Mouse (Mus musculus) urinary bladder, adult 2 months (tissue): ENCODE data around the gene Fars2. TPM values are rescaled to one million over a fixed set of nuclear protein-coding genes. Genes with fewer than 3 reads are reported as not detected.
"Not testable (repeated sequence)": the region's sequence is repeated elsewhere in the genome, so short reads cannot be mapped to it uniquely, and the experiment has no call there.

ENCODE experiments used
- DNase-seq: peaks from one replicate; pipeline ENCODE4 v3.0.0; 2022; ENCODE audit warnings: low spot score
- polyA plus RNA-seq: library from polyadenylated mRNA; depleted of rRNA; stranded (reverse); fragments of >200 nt; gene quantifications from 2 replicates; pipeline ENCODE4 v1.2.3, GENCODE M21; 2012

The Fars2 gene
- polyA plus RNA-seq, 1 experiment = 34.8 TPM

DNA sequence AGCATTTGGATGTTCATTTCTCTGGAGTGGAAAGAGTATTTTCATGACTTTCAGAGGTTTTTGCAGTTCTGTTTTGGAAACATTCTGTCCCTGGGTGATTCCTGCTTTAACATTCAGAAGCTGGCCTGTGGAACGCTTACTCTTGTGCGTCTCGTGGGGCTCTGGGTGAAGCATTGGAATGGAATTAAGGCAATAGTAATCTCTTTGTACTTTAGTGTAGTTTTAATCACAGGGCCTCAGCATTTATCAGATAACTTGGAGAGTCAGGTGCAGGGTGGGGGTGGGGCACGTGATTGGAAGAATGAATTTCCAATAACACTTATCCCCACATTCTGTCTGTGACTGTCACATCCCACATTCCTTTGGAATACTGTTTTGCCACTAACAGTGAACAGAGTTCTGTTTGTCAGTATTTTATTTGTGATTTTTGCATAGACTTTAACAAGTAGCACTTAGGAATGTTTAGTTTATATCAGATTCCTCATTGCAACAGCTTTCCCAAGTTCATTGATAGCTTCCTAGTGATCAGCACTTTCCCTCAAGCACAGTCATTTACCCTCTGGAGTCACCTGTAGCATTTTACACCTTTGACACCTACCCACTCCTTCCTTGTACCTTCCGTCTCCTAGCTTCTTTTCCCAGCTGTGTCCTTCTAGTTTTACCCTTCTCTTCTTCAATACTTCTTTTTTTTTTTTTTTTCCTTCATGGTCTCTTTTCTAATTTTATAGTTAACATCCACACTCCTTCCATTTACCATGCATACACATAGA is 23.2 kb downstream of the Fars2 start:
- no peak for DNase-seq

DNA sequence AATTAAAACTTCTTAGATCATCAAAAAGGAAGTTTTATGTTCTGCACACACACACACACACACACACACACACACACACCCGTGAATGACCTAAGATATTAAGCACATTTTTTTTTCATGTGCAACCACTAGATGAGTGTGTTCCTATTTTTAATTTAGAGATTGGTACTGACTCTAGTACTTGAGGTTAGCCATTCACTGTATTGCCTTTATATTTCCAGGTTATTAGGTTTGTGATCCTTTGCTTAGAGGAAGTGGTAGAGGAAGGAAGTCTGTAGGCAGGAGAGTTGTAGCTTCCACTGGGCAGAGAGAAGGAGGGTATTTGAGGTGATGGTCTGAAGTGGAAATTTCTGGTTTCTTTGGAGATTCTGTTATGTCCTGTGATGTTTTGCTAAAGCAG is 28.4 kb downstream of the Fars2 start:
- DNase-seq = no peak

DNA sequence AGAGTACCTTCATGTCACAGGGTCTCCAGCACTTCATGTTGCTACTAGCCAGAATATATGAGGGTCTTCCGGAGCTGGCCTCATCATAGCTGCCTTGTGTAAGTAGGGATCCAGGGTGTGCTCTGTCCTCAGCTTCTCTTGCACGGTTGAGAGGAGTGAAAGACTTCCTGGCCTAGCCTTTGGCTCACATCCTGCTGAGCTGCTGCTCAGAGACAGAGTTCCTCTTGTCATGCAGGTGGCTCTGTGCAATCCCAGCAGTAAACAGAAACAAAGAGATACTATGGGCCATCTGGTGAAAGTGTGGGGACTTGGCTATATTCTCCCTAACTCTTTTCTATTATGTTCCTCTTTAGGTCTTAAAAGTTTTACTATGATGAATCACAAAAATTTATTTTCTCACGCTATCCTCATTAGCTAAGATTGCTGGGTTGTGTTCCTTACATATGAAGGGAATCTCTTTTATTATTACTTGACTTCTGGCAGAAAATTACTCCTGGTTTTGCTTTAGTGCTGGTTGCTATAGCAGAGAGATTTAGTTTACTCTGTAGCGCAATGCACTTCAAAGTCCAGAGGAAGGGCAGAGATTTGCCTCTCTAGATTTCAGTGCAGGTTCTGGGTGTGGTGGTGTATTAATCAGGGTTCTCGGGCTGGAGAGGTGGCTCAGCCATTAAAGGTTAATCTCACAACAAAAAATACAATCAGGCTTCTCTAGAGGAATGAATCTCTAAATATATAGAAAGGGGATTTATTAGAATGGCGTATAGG is 32.1 kb downstream of the Fars2 start:
- no peak for DNase-seq

DNA sequence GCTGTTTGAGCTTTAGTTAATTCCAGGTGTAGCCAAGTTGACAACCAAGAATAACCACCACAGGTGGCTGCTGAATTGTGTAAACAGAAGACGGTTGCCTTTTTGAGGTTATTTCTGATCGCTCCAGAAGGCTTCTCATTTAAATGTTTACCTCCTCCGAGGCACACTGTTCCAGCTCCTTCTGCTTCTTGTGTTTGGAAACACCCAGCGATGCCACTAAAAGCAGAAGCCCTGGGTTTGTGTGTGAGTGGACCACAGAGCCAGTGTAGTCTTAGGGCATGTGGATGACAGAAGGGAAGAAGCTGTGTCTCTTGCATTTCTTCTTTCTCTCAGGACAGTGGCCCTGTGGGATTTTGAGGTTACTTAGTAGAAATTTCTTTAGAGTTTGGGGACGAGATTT is 33.1 kb downstream of the Fars2 start:
- no peak for DNase-seq

DNA sequence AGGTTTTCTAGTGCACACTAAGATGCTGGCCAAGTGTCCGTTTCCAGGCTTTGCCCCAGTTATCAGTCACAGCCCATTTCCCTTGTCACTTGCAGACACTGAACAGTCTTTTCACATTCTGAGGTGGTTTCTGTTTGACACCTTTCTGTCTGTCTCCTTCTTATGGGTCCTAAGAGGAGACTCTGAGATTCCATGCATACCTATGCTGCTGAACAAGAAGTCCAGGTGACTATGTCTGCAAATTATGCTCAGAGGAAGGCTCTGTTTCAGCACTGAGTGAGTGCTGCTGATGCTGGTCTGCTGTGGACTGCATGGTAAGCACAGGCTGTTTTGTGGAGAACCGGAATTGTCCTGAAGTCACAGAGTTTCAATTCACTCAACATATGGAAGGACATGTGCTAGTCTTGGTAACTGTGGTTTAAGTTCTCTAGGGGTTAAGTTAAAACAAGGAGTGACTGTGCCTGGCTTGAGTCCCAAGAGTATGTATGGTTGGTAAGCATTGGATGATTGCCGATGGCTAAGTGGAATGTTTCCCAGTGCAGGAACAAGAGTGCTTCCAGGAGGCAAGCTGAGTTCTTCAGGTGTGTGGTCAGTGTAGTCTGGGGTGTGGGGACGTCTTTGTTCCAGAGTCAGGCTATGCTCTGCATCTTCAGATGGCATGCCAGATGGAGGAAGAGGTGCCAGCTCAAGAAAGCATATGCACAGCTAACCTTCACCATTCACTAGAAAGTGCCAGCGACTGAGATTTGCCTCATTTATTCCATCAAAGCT is 35.7 kb downstream of the Fars2 start:
- DNase-seq = no peak

DNA sequence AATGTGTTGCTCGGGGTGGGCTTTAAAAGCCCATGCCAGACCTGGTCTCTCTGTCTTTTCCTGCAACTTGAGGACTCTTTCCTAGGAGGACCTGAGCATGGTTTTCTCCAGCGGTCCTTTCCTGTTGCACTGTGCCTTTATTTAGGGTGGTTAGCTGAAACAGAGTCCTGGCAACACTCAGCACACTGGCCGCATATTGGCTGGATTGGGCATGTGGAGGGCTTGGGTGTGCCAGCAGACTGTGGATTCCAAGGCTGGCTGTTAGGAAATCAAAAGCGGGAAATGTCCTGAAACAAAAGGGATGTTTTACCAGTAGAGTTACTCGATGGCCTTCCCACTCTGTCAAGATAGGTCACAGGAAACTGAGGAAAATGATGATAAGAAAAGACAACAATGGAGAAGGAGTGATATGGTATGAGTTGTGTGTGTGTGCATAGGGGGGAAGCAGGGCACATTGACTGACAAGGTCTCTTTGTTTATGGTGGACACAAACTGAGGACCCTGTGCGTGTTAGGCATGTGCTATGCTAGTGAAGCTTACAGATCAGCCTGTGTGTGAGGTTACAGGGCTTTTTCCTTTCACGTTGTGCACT is 39.2 kb downstream of the Fars2 start:
- DNase-seq = no peak

DNA sequence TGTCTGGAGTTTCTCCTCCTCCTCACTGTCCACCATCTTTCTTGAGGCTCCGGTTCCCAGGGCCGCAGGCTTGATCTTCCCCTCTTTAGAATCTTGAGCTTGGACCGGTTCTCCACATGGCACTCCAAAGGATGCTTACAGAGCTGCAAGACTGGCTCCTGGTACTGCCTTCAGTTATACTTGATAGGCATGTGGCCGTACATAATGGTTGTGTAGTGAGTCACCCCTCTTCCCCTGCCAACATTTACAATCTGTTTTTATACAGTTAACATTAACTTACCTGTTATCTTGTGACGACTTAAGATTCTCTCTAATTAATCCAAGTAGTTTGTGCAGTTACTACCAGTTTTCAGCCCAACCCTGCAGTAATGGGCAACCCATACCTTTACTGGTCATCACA is 46.2 kb downstream of the Fars2 start:
- no peak for DNase-seq

DNA sequence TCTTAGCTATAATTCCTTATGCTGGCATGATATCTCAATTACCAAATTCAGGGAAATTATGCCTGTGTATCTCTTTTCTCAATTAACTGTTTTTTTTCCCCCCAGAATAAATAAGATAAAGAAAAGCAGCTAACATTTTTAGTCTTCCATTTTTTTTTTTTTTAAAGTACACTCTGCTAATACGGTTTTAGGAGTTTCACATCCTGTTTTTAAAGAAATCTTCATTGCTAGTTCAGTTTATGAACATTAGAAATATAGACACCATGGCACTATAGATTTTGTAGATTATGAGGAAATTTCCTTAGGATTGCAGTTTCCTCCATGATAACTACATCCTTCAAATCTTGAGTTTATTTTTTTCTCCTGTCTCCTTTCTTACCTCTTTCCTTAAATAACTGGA is 46.7 kb downstream of the Fars2 start:
- no peak for DNase-seq

DNA sequence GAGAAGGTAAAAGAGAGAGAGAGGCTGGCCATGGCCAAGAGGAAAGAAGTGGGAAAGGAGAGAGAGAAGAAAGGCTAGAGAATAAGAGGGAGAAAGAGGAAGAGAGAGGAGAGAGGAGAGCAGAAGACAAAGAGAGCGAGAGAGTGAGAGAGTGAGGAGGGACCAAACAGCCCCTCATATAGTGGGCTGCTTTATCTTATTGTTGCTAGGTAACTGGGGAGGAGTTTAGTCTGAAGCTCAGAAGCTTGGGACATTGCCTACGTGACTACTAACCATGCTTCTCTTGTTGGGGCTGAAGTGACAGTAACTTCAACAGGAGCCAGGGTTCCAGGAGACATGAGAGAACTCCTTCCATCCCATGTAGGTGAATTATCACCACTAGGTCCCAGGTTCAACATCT is 55.8 kb downstream of the Fars2 start:
- not testable (repeated sequence) for DNase-seq

DNA sequence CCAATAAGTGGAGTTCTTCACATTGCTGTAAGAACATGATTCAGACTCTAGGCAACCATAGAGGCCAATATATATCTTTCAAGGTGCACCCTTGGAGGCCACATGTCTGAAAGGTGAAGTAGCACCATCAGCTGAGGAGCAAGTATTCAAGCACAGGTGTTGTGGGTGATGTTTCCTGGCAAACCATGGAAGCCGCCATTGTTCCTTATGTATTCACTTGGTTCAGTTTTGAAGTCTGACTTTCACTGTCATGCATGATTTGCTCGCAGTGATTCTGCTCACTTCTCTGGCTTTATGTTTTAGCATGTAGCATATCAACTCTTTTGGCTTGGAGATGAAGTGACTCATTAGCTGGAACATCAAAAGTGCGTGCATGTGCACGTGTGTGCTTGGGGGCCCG is 56.9 kb downstream of the Fars2 start:
- DNase-seq = no peak

DNA sequence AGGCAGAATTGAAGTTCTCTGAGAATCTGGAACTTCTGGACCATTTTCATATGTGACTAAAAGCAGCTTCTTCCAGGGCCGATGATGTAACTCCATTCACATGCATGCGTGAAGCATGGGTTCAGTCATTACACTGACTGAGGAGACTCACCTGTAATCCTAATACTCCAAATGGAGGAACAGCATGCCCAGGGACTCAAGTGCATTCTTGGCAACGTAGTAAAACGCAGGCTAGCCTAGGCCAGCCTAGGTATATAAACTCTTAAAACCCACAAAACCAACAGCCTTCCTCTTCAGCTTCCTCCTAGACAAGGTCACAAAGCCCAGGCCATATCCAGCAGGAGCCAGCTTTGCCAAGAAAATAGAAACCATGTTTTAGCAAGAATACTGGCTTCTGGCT is 57.6 kb downstream of the Fars2 start:
- DNase-seq = no peak

DNA sequence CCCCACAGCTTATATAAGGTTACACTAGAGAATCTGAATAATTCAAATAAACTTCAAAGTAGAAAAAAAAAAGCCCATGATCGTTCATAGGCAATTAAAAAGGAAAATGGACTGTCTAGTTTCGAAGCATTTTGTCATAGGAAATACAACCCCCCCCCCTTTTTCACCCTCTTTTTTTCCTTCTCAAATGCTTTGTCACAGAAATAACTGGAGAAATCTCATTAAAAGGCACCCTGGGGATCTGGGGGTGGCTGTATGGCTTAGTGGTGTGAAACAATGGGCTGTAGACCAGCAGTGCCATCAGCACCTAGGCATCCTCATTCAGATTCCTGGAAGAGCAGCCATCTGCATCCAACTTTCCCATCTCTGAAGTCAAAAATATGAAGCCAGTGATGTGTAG is 64.0 kb downstream of the Fars2 start:
- DNase-seq = no peak

DNA sequence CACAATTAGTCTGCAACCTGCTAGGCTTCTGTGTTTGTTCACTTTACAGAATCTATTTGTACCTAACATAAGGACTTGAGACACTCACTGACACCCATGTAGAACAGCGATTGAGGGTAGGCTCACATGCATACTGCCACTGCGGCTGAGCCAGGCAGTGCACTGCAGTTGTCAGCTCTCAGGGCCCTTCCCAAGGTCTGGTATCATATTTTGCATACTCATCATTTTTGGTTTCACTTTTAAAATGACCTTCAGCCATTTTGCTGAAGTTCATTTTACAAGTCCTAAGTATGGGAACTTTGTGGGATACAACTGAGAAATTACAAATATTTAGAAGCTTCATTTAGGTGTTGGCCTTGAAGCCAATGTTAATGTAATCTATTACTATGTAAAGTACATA is 73.4 kb downstream of the Fars2 start:
- DNase-seq = no peak

DNA sequence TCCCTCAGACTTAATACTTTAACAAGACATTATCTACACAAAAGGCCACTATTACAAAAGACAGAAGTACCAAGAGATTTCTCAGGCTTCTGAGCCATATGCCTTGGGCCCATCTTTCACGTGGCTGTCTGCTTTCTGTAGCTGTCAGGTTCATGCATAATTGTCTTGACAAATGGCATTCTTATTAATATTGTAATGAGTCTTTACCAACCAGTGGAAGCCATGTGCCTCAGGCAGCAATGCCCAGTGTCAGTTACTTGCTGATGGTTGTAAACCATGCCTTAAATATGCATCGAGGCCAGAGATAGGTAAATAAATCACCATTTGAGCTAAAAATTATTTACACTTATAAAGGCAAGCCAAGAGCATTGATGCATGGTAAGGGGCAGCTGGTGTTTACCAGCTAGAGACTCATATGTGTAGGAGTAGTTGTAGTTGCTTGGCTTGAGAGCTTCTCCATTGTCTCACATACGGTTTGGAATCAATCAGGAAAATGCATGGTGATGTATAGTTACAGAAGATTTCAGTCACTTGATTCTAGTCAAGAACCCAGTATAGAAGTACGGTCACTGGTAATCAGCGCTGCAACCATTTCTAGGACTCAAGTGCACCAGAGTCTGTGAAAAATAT is 76.4 kb downstream of the Fars2 start:
- no peak for DNase-seq

DNA sequence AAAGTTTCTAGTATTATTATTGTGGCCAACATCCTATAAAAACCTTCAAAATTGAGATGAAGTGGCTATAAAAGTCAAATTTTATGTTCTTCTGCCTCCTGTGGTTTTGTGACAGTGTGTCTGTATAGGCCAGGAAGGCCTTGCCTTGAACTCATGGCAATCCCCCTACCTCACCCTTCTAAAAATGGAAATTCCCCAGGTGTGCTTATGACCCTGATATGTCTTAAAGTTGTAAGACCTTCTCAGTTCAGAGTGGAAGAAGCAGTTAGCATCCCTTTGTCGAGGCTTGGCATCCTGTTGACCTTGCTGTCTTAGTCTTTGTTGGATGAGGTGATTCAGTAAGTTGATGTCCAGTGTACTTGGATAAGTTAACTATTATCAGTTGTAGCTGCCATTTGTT is 82.1 kb downstream of the Fars2 start:
- DNase-seq = no peak

DNA sequence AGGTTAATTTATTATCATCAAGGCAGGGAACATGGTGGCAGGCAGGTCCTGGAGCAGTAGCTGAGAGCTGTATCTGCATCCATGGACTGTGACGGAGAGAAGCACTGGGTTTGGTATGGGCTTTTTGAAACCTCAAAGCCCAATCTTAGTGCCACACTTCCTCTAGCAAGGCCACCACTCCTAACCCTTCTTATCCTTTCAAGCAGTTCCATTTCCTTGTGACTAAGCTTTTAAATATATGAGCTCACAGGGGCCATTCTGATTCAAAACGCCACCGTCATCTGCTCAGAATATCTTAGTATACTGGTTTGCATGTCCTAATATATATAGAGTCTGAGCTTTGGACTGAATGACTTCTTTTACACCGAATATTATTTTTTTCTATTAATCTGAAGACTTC is 83.2 kb downstream of the Fars2 start:
- DNase-seq = no peak

DNA sequence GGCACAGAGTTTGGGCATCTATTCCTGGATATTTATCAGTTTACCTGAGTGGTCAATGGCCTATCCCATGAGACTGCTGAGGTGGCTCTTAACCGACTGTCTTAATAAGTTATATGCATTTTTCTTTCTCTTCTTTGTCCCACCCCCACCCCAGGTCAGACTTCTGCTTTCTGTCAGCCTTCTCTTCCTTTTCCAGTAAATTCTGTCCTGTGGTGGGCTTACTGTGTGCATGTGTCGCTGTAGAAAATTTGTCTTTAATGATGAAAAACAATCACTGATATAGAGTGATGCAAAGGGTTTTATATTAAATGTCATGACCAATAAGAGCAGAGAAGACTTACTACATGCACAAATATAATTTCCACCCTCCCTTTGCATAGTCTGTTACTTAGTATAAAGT is 85.3 kb downstream of the Fars2 start:
- DNase-seq = no peak

DNA sequence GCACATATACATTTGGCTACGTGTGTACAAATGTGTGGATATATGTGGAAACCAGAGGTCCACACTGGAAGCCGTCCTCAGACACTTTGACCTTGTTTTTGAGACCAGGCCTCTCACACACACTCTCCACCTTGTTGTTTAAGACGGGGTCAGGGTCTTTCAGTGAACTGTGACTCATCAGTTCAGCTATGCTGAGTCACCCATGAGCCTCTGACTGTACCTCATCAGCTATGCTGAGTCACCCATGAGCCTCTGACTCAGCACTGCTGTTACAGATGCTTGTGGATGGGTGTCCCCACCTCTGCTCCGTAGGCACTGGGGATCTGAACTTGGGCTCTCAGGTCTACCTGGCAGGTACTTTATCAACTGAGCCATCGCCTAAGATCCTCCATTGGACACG is 85.8 kb downstream of the Fars2 start:
- DNase-seq = no peak

DNA sequence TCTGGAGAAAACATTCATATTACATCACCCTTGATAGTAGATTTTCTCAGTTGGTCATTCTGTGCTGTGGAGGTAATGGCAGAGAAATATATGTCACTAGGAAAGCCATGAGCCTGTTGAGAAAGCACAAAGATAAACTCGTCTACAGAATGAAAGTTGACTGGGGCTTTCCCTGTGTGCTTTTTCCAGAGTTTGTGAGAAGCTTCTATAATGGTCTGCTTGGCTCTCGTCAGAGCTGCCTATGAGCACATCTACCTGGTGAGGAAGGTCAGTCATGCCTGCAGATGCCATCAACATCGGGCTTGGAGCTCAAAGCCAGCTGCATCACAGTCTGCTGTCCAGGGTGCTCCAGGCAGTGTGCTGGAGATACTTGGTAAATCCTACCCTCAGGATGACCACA is 87.1 kb downstream of the Fars2 start:
- DNase-seq = no peak

DNA sequence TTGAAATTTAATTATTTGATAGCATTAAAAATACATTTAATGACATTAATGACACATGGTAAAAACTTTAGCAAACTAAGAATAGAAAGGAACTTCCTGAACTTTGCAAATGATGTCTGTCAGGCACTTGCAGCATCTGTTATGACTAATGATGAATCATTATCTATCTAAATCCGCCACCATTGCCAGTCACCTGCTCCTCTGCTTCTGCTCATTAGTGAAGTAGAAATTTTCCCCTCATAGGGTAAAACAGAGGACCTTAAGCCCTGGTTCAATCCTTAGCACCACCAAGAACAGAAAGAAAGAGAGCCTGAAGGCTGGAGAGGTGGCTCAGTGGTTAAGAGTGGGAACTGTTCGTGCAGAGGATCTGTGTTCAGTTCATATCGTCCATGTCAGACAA is 93.8 kb downstream of the Fars2 start:
- no peak for DNase-seq

DNA sequence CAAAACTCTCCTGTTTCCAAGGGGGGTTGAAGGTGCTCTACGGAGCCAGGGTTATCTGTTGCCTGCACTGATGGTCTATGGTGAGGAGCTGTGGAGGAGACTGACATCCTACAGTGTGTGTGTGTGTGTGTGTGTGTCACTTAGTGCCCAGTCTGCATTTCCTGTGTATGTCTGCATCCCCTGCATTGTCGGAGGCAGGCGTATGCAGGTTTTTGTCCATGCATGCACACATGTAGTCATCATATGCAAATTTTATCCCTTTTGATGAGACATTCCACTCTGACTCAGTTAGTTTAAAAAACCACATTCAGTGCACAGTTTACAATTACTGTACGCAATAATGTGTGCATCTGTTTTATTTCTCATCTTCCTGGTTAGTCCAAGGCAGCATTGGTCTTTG is 96.8 kb downstream of the Fars2 start:
- no peak for DNase-seq

DNA sequence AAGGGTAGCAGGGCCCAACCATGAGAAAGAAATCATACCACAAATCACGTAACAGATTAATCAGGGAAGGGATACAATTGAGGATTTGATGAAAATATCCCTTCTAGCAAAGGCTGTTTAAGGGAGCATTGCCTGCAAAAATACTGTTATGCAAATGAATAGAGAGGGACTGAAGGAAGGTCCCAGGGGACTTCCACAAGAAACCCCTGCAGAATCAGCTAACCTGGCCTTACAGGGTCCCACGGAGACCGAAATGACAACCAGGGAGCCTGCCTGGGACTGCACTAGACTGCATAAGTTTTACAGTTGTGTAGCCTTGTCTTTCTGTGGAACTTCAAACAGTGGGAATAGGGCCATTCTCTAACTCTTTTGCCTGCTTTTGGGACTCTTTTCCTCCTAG is 98.8 kb downstream of the Fars2 start:
- DNase-seq = no peak
